Mouse (Mus musculus) inflammation-experienced regulatory T-cells, adult 6 months (primary cell): ENCODE measurements at regions not wholly inside any gene's neighbourhood (a gene's known extent, or its start where the extent isn't known, plus 50 kb on each side); places are given as distances from the start of the nearest gene placed in this dataset.

Experiments used
- ATAC-seq: one replicate; pipeline ENCODE4 v1.8.0; 2017

GRCm38 (mm10) chr12:25444355-25444754 lies 347.4 kb upstream of the Id2 start:
- ATAC-seq: no peak

GRCm38 (mm10) chr12:25439029-25439551 lies 342.1 kb upstream of the Id2 start:
- ATAC-seq: no peak

- ATAC-seq: peak; percentile 88
Measured at GRCm38 (mm10) chr12:25438217-25439028, 341.5 kb upstream of the Id2 start.

- no peak for ATAC-seq
Measured at GRCm38 (mm10) chr12:25437556-25437955, 340.6 kb upstream of the Id2 start.

DNA sequence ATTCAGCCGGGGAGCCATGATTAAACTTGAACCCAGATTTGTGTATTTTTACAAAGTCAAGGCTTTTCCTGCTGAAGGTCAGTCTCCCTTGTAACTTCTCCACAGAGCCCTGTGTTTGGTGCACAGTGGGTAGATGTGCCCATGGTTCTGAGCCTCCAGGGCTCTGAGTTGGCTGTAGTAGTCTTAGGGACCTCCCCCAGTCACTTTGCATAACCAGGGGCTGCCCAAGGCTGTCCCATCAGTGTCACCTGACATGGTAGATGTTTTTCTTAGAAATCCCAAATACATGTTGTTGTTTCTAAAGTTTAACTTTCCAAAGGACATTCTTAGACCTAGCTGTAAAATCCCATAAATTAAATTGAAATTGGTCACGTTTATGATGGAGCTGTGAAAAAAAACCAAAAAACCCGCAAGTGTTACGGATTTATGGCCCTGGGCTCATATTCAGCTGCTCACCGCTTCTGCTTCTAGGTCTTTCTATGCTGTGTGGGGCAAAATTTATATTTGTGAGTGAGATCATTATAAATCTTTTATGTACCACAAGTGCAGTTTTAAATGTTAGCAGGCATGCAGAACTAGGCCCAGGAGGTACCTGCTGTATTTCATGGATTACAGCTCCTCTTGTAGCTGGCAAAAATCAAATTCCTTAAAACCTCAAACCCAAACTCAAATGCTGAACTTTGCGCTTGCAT lies 339.4 kb upstream of the Id2 start:
- no peak for ATAC-seq

DNA sequence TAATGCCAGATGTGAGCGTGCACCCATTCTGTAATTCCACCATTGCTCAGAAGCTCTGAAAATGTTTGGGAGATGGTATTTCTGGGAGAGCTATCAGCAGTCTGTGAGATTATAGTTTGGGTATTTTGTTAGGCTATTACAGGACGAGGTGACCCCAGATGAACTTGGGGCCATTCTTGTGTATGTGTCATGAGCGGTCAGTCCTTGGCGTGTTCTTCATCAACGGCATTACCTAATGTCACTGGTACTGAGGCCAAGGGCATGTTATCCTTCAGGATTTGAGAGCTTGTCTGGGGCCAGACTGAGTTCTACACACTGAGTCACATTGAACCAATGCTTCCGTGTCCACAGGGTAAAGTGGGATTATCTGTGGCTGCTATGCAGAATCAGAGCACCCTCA lies 335.9 kb upstream of the Id2 start:
- no peak for ATAC-seq

DNA sequence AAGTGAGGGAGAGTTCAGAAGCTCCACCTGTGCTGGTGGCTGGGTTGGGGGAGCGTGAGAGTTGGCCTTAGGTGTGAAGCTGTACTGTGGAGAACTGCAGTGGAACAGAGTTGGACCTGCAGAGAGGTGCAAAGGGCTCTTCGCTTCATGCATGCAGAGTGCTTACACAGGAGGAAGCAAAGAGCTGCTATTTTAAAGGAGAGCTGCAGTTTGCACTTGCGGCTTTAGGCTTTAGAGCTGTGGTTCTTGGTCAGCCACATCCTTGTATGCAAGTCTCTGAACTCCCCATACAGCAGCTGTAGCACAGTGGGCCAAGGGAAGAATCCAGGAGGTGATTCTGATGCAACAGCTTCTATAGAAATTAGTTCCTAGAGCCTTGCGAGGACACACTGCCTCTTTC lies 334.0 kb upstream of the Id2 start:
- ATAC-seq: peak; percentile 36

GRCm38 (mm10) chr12:25427911-25428642 lies 331.1 kb upstream of the Id2 start:
- peak; percentile 70 for ATAC-seq

DNA sequence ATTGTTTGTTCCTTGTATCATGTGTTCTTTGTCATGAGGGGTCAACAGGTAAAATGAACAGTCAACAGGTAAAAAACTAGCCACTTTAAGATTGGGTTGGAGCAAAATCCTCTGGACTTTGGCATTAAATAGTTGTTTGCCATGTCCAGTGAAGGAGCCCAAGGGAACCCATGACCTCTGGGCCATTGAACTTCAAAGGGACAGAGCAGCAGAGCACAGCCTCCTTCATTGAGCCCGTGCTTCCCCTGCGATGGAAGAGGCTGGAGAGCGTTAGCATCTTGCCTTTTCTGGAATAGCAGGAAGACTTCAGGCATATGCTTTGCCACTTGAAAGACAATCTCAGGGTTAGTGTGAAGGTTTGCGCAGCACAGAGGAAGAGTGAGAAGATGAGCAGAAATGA lies 320.4 kb upstream of the Id2 start:
- no peak for ATAC-seq

- ATAC-seq: no peak
Measured at GRCm38 (mm10) chr12:25416571-25416970, 319.6 kb upstream of the Id2 start.

DNA sequence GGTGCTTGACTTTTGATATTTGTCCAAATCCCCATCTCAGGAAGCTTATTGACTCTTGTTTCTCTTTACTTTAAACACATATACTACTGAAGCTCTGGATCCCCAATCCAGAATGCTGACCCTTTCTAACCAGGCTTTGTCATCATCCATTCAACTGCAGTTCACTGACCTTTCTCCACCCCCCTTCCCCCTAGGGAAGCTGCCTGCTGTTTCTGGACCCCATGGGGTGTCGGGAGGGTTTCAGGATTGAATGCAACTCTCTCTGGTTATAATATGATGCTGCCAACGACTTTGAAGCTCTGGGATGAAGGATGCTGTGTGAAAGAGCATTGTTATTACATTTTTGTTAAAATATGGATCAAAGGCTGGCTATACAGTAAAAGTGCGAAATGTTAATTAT lies 318.7 kb upstream of the Id2 start:
- ATAC-seq: no peak

GRCm38 (mm10) chr12:25415232-25415631 lies 318.3 kb upstream of the Id2 start:
- peak; percentile 67 for ATAC-seq

GRCm38 (mm10) chr12:25407301-25407700 lies 310.4 kb upstream of the Id2 start:
- no peak for ATAC-seq

DNA sequence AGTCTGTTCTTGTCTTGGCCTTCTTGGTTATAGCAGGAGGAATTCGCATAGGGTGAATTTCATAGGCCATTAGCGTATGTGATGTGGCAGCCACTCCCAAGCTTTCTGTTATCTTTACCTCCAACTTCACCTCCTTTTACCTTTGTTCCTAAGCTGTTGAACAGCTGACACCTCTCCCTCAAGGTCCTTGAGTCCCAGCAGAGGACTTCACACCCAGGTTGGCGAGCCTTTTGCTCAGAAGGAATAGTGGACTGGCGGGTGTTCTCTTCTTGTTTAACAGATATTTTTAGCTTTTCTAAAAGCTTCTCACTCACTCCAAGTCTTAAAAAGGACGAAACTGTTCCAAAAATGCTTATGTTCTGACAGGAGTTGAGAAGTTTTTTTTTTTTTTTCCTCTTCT lies 303.4 kb upstream of the Id2 start:
- no peak for ATAC-seq

DNA sequence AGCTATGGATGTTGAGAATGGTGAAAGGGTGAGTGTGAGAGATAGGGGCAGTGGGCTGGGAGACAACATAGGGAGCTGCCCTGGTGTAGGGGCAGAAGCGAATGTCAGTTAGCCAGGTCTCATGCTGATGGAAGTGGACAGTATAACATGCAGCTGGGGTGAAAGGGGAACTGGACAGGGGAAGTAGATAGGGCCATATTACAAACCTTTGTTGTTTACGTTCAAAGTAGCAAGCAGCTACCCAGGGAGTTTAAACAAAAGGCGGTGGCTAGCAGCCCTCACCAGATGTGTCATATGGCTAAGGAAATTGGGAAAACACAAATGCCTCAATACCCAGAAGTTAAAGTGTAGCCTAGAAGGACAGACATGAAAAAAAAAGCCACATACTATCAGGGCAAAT lies 301.8 kb upstream of the Id2 start:
- ATAC-seq: no peak

GRCm38 (mm10) chr12:25394326-25394725 lies 297.4 kb upstream of the Id2 start:
- ATAC-seq: peak; percentile 50

- no peak for ATAC-seq
Measured at GRCm38 (mm10) chr12:25393501-25393900, 296.6 kb upstream of the Id2 start.

DNA sequence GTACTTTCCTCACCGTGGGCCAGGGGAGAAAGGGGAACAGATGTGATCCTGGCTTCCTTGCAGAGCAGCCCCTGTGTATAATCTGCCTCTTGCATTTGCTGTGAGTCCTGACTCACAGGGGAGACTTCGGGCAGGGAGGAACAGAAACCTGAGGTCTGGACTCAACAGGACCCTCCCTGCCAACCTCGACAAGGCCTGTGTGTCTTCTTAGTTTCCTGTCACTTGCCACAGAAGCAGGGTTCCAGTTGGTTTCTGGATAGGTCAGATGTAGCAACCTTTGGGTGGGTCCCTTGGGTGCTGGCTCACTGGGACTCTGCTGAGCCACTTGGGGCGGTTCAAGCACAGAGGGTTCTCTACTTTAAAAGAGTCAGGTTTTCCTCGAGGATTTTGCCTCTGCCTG lies 292.3 kb upstream of the Id2 start:
- no peak for ATAC-seq

GRCm38 (mm10) chr12:25387791-25388280 lies 290.9 kb upstream of the Id2 start:
- ATAC-seq: no peak

- ATAC-seq: no peak
Measured at GRCm38 (mm10) chr12:25382961-25383360, 286.0 kb upstream of the Id2 start.

GRCm38 (mm10) chr12:25382475-25382874 lies 285.5 kb upstream of the Id2 start:
- no peak for ATAC-seq

DNA sequence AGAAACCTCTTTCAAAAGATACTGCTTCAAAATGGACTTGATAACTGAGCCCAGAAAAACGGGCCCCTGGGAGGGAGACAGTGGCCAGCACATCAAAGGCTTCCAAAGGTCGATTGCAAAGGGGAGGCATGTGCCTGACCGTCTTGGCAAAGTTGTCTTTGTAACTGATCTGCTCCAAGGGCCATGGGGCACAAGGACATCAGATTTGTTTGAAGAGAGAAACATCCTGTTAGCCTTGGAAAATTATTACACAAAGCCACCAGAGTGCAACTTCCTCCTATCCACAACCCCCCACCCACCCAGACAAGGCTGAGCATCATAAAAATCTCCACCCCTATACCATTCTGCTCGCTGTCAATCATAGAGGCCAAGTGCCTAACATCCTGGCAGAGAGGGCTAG lies 284.7 kb upstream of the Id2 start:
- ATAC-seq: no peak

- ATAC-seq: no peak
Measured at GRCm38 (mm10) chr12:25379996-25380395, 283.1 kb upstream of the Id2 start.
